Mouse (Mus musculus) induced T-regulatory cell, adult 2 months (primary cell): ENCODE results near the gene Pcx.
A peak's percentile ranks its signal among the peaks of the same experiment; 100 is the strongest.

Experiments used
- DNase-seq: peaks from one replicate; pipeline ENCODE4 v3.0.0-alpha.2; 2012; ENCODE audit warnings: low read depth

The Pcx gene

GRCm38 (mm10) chr19:4620721-4621120 lies 110.4 kb downstream of the Pcx start:
- DNase-seq, result no peak

GRCm38 (mm10) chr19:4622780-4623179 lies 112.5 kb downstream of the Pcx start:
- DNase-seq, result no peak

GRCm38 (mm10) chr19:4623419-4623818 lies 113.1 kb downstream of the Pcx start:
- DNase-seq, result no peak

- no peak for DNase-seq
Measured at GRCm38 (mm10) chr19:4624006-4624405, 113.7 kb downstream of the Pcx start.

GRCm38 (mm10) chr19:4624406-4625178 lies 114.3 kb downstream of the Pcx start:
- peak; percentile 15 for DNase-seq

GRCm38 (mm10) chr19:4625179-4625828 lies 115.0 kb downstream of the Pcx start, which contains the start of gene Rce1:
Rce1 (minus strand) TSS chr19:4625641.
- DNase-seq, result peak; percentile 95

- DNase-seq, result no peak
Measured at GRCm38 (mm10) chr19:4625829-4626535, 115.7 kb downstream of the Pcx start.

GRCm38 (mm10) chr19:4628819-4629218 lies 118.5 kb downstream of the Pcx start:
- DNase-seq, result peak; percentile 84

- no peak for DNase-seq
Measured at GRCm38 (mm10) chr19:4635986-4636385, 125.7 kb downstream of the Pcx start.

- DNase-seq, result no peak
Measured at GRCm38 (mm10) chr19:4644271-4644670, 134.0 kb downstream of the Pcx start.

- DNase-seq, result no peak
Measured at GRCm38 (mm10) chr19:4646917-4647492, 136.7 kb downstream of the Pcx start.

GRCm38 (mm10) chr19:4658156-4658555 lies 147.9 kb downstream of the Pcx start:
- no peak for DNase-seq

GRCm38 (mm10) chr19:4666815-4667214 lies 156.5 kb downstream of the Pcx start:
- DNase-seq, result peak; percentile 4

GRCm38 (mm10) chr19:4670776-4671175 lies 160.5 kb downstream of the Pcx start:
- DNase-seq, result no peak
